ENCODE assay signal across 8 mouse cellular contexts in genomic region chr10:24754251-24754835, GRCm38 (mm10). TPM values are rescaled to one million over a fixed set of nuclear protein-coding genes. Genes with fewer than 3 reads are reported as not detected.
A peak's percentile ranks its signal among the peaks of the same experiment; 100 is the strongest.
DNase-seq lines count a peak whose midpoint lies in the region; ATAC-seq and TF ChIP-seq lines count a peak whose summit lies in the region.

No protein-coding gene starts in this region.

- no peaks in the 10 kb centered on the region; the same call in 1 of the 2 replicates for H3K4me1 ChIP-seq in heart, embryonic 15.5 days (replicated peaks)
- H3K4me1 ChIP-seq in MEL (ENCODE audit: control insufficient read depth in 1 of 2, insufficient read depth in 2 of 2, low read length in 2 of 2), result peaks cover 13 to 25% of the 10 kb centered on the region in 2 experiments
- H3K4me1 ChIP-seq in hindbrain, embryonic 10.5 days (replicated peaks), result peaks cover 16% of the 10 kb centered on the region; the same call in 1 of the 2 replicates
- H3K4me1 ChIP-seq in lung, embryonic 16.5 days (replicated peaks; ENCODE audit: control insufficient read depth, insufficient read depth, low read length), result no peaks in the 10 kb centered on the region
- H3K4me1 ChIP-seq in stomach, postnatal 0 days (replicated peaks; ENCODE audit: control insufficient read depth, insufficient read depth), result no peaks in the 10 kb centered on the region

- no peak for TF ChIP-seq CTCF in MEL (IDR thresholded peaks at IDR 0.05 in 2 of 3, conservative IDR thresholded peaks at IDR 0.05 in 1 of 3; ENCODE audit: control insufficient read depth in 1 of 3, insufficient read depth in 1 of 3, low read depth in 2 of 3, low read length in 3 of 3, poor library complexity in 1 of 3, severe bottlenecking in 1 of 3)
- no peak for TF ChIP-seq CTCF in stomach, postnatal 0 days (IDR thresholded peaks at IDR 0.05; ENCODE audit: low read depth)

- no peaks in the 10 kb centered on the region for H3K9me3 ChIP-seq in heart, embryonic 15.5 days (replicated peaks)
- no peaks in the 10 kb centered on the region for H3K9me3 ChIP-seq in MEL (replicated peaks; ENCODE audit: insufficient read depth, low read length)
- no peaks in the 10 kb centered on the region for H3K9me3 ChIP-seq in hindbrain, embryonic 10.5 days
- H3K9me3 ChIP-seq in lung, embryonic 16.5 days (ENCODE audit: control insufficient read depth, low read length), result 0 out of 2 replicates have a peak, but pooled peaks cover 2% of the 10 kb centered on the region
- H3K9me3 ChIP-seq in stomach, postnatal 0 days (ENCODE audit: control insufficient read depth, low read length), result no peaks in the 10 kb centered on the region

- no peak for DNase-seq in heart, postnatal 36 days
- peak; percentile 73 for DNase-seq in MEL (ENCODE audit: low read depth, low spot score)
- no peak for DNase-seq in hindbrain, embryonic 10.5 days (ENCODE audit: low spot score)
- peak; percentile 48 for DNase-seq in stomach, postnatal 0 days (ENCODE audit: low spot score)
- DNase-seq in layer of hippocampus, postnatal 10 days (ENCODE audit: low spot score in 2 of 2), result no peak
- no peak for DNase-seq in cerebellum, postnatal 4 days (ENCODE audit: low spot score in 2 of 2)

- peak in 1 of 2 experiments; percentile 42; a peak in 1 of 4 replicates for TF ChIP-seq POLR2A in MEL (IDR thresholded peaks at IDR 0.05; ENCODE audit: control insufficient read depth in 1 of 2, insufficient read depth in 1 of 2, low read depth in 1 of 2, low read length in 2 of 2, poor library complexity in 1 of 2)

- TF ChIP-seq RAD21 in MEL (IDR thresholded peaks at IDR 0.05; ENCODE audit: low read depth, low read length), result no peak

- peak overlapping the region; percentile 54 for H3K4me2 ChIP-seq in heart, embryonic 15.5 days
- H3K4me2 ChIP-seq in lung, embryonic 16.5 days (ENCODE audit: low read depth, low read length), result peak overlapping the region; percentile 34
- H3K4me2 ChIP-seq in stomach, postnatal 0 days (replicated peaks; ENCODE audit: low read depth), result peak overlapping the region; percentile 41

- H3K79me2 ChIP-seq in MEL (ENCODE audit: control insufficient read depth, insufficient read depth, low read length, poor library complexity), result no peaks in the 10 kb centered on the region

- H3K4me3 ChIP-seq in heart, embryonic 15.5 days, result peak overlapping the region; percentile 45
- peak overlapping the region; percentile 90 to 93 for H3K4me3 ChIP-seq in MEL (ENCODE audit: control insufficient read depth in 1 of 2, insufficient read depth in 1 of 2, low read depth in 2 of 2, low read length in 2 of 2)
- peak overlapping the region; percentile 36 for H3K4me3 ChIP-seq in hindbrain, embryonic 10.5 days
- peak overlapping the region; percentile 50 for H3K4me3 ChIP-seq in lung, embryonic 16.5 days (ENCODE audit: low read length)
- H3K4me3 ChIP-seq in stomach, postnatal 0 days (ENCODE audit: low read depth, low read length), result peak overlapping the region; percentile 21

- no peak overlapping the region for H3K9ac ChIP-seq in heart, embryonic 15.5 days
- H3K9ac ChIP-seq in MEL (ENCODE audit: control insufficient read depth, low read depth, low read length, poor library complexity, severe bottlenecking), result peak overlapping the region; percentile 62
- H3K9ac ChIP-seq in lung, embryonic 16.5 days (ENCODE audit: low read length), result peak overlapping the region; percentile 57
- 0 out of 2 replicates have a peak overlapping the region, but pooled peaks have one; percentile 8 for H3K9ac ChIP-seq in stomach, postnatal 0 days (ENCODE audit: low read length)

- WGBS in heart, embryonic 15.5 days, result 35% methylated on average over 11 of the region's 11 CpGs
- 54% methylated on average over 11 of the region's 11 CpGs for whole genome bisulfite sequencing in hindbrain, embryonic 10.5 days
- 35% methylated on average over 11 of the region's 11 CpGs for WGBS in lung, embryonic 16.5 days
- WGBS in stomach, postnatal 0 days, result 31% methylated on average over 11 of the region's 11 CpGs

- no peak for ATAC-seq in heart, embryonic 15.5 days (replicated peaks; ENCODE audit: insufficient number of reproducible peaks, insufficient read depth, low FRiP score, low read depth)
- peak; percentile 49; the same call in 1 of the 2 replicates for ATAC-seq in lung, embryonic 16.5 days (ENCODE audit: low read depth)
- ATAC-seq in stomach, postnatal 0 days (ENCODE audit: low FRiP score, low TSS enrichment), result peak; percentile 89

- H3K36me3 ChIP-seq in heart, embryonic 15.5 days, result no peaks in the 10 kb centered on the region
- H3K36me3 ChIP-seq in MEL (ENCODE audit: control insufficient read depth in 1 of 2, insufficient read depth in 2 of 2, low read length in 2 of 2), result peaks cover 0 to 28% of the 10 kb centered on the region in 2 experiments; a peak in 2 of 4 replicates
- H3K36me3 ChIP-seq in hindbrain, embryonic 10.5 days, result no peaks in the 10 kb centered on the region
- no peaks in the 10 kb centered on the region for H3K36me3 ChIP-seq in lung, embryonic 16.5 days (ENCODE audit: control insufficient read depth, insufficient read depth, low read length)
- H3K36me3 ChIP-seq in stomach, postnatal 0 days (ENCODE audit: control insufficient read depth, insufficient read depth, low read length), result no peaks in the 10 kb centered on the region

- no peaks in the 10 kb centered on the region for H3K27me3 ChIP-seq in heart, embryonic 15.5 days
- no peaks in the 10 kb centered on the region for H3K27me3 ChIP-seq in MEL (ENCODE audit: control insufficient read depth in 1 of 2, insufficient read depth in 2 of 2, low read length in 2 of 2)
- H3K27me3 ChIP-seq in hindbrain, embryonic 10.5 days (ENCODE audit: insufficient read depth, poor library complexity, severe bottlenecking), result no peaks in the 10 kb centered on the region; the same call in 1 of the 2 replicates
- no peaks in the 10 kb centered on the region for H3K27me3 ChIP-seq in lung, embryonic 16.5 days (ENCODE audit: control insufficient read depth, insufficient read depth, low read depth, low read length)
- no peaks in the 10 kb centered on the region for H3K27me3 ChIP-seq in stomach, postnatal 0 days (ENCODE audit: control insufficient read depth, insufficient read depth, low read length)

- H3K27ac ChIP-seq in heart, embryonic 15.5 days, result no peak overlapping the region
- H3K27ac ChIP-seq in MEL (ENCODE audit: control insufficient read depth, low read depth, low read length), result peak overlapping the region; percentile 67
- H3K27ac ChIP-seq in hindbrain, embryonic 10.5 days, result peak overlapping the region; percentile 62
- H3K27ac ChIP-seq in lung, embryonic 16.5 days (ENCODE audit: low read length), result 0 out of 2 replicates have a peak overlapping the region, but pooled peaks have one; percentile 6
- H3K27ac ChIP-seq in stomach, postnatal 0 days (replicated peaks), result peak overlapping the region; percentile 56

- peak; percentile 39 to 77; a peak in 2 of 4 replicates for TF ChIP-seq EP300 in MEL (IDR thresholded peaks at IDR 0.05; ENCODE audit: low read depth in 1 of 2, low read length in 2 of 2)
- TF ChIP-seq EP300 in stomach, postnatal 0 days (optimal IDR thresholded peaks at IDR 0.05), result no peak

- intact Hi-C loops in heart, postnatal 36 days (cut with DNase I), result no loop called here

TF ChIP-seq in MEL, 35 proteins besides CTCF, POLR2A, EP300 and RAD21 (continues in another document):
- peak; percentile 24; the same call in 1 of the 2 replicates for TF ChIP-seq GATA1 (IDR thresholded peaks at IDR 0.05; ENCODE audit: low read depth, low read length)
- no peak for TF ChIP-seq ZNF384 (IDR thresholded peaks at IDR 0.05; ENCODE audit: low read depth, low read length)
- TF ChIP-seq POLR2AphosphoS5 (IDR thresholded peaks at IDR 0.05; ENCODE audit: borderline replicate concordance, low read depth, low read length), result no peak
- TF ChIP-seq SMC3 (IDR thresholded peaks at IDR 0.05; ENCODE audit: low read depth, low read length), result no peak
- no peak for TF ChIP-seq MEF2A (IDR thresholded peaks at IDR 0.05; ENCODE audit: extremely low read depth, insufficient replicate concordance, low read depth, low read length, poor library complexity, severe bottlenecking)
- TF ChIP-seq USF2 (IDR thresholded peaks at IDR 0.05; ENCODE audit: borderline replicate concordance in 1 of 2, insufficient read depth in 1 of 2, low read depth in 1 of 2, low read length in 2 of 2), result no peak
- no peak for TF ChIP-seq NRF1 (IDR thresholded peaks at IDR 0.05; ENCODE audit: insufficient read depth, low read depth, low read length, poor library complexity, severe bottlenecking)
- TF ChIP-seq UBTF (IDR thresholded peaks at IDR 0.05; ENCODE audit: borderline replicate concordance, insufficient read depth, low read depth, low read length), result no peak
- TF ChIP-seq BHLHE40 (IDR thresholded peaks at IDR 0.05; ENCODE audit: borderline replicate concordance, low read depth, low read length), result no peak
- TF ChIP-seq TBP (IDR thresholded peaks at IDR 0.05; ENCODE audit: low read depth, low read length), result 0 out of 2 replicates have a peak, but pooled peaks have one; percentile 26
- no peak; the same call in 1 of the 2 replicates for TF ChIP-seq MAX (IDR thresholded peaks at IDR 0.05; ENCODE audit: low read length)
- TF ChIP-seq SIN3A (IDR thresholded peaks at IDR 0.05; ENCODE audit: low read length), result peak; percentile 19
- TF ChIP-seq TAL1 (IDR thresholded peaks at IDR 0.05; ENCODE audit: low read length), result no peak
- 0 out of 2 replicates have a peak, but pooled peaks have one; percentile 31 for TF ChIP-seq MYC (IDR thresholded peaks at IDR 0.05; ENCODE audit: low read depth, low read length)
- TF ChIP-seq MYB (IDR thresholded peaks at IDR 0.05; ENCODE audit: low read depth, low read length), result no peak; the same call in 1 of the 2 replicates
- TF ChIP-seq KAT2A (conservative IDR thresholded peaks at IDR 0.05; ENCODE audit: low read depth, low read length), result no peak
- no peak for TF ChIP-seq E2F4 (IDR thresholded peaks at IDR 0.05; ENCODE audit: borderline replicate concordance, low read depth, low read length)
- TF ChIP-seq JUND (IDR thresholded peaks at IDR 0.05; ENCODE audit: low read depth, low read length), result no peak
- no peak for TF ChIP-seq USF1 (IDR thresholded peaks at IDR 0.05; ENCODE audit: low read depth, low read length)
- no peak for TF ChIP-seq ZC3H11A (IDR thresholded peaks at IDR 0.05; ENCODE audit: low read depth, low read length)

RNA-seq across cellular contexts. Expression of gene Enpp1, which starts 42.4 kb away (rescaled TPM):
- 3.9 and 5.1 TPM in 2 replicates for polyA plus RNA-seq in heart, embryonic 15.5 days (2015; fragmentation: Nextera tagmentation; extraction: Ambion mirVana)
- 1 to 10 TPM; 5.2 TPM for total RNA-seq in heart, postnatal 36 days (2021)
- 0.07 and 0.12 TPM in 2 replicates for total RNA-seq in MEL (2012; rRNA removed)
- polyA plus RNA-seq in MEL (2012; ENCODE audit: insufficient read depth in 1 of 2, insufficient read length in 2 of 2, low read depth in 1 of 2, low replicate concordance in 2 of 2, missing spikeins in 1 of 2), result under 1 TPM in 1 of 2 experiments, not detected in 1; 0.15 TPM
- polyA plus RNA-seq in hindbrain, embryonic 10.5 days (2016; fragmentation: Nextera tagmentation; extraction: Ambion mirVana), result 0.44 and 0.52 TPM in 2 replicates
- 2.1 and 2.9 TPM in 2 replicates for polyA plus RNA-seq in lung, embryonic 16.5 days (2015; fragmentation: Nextera tagmentation; extraction: Ambion mirVana)
- polyA plus RNA-seq in stomach, postnatal 0 days (2015; fragmentation: Nextera tagmentation; extraction: Ambion mirVana), result 4.5 and 4.8 TPM in 2 replicates
- total RNA-seq in layer of hippocampus, postnatal 10 days (2021), result 1 to 10 TPM; 3.8 to 4.2 TPM

Comparison
In these comparisons a context has a peak if more than half of its experiments do, and no peak if none do; other contexts are left out.
1. H3K4me3 ChIP-seq: peak in every context shown above with its lines; median percentile 92 in MEL; 50 in lung, embryonic 16.5 days; 45 in heart, embryonic 15.5 days; 36 in hindbrain, embryonic 10.5 days; 21 in stomach, postnatal 0 days.
2. DNase-seq: peak in MEL (single experiment) and stomach, postnatal 0 days (single experiment); none in heart, postnatal 36 days (0 of 2), hindbrain, embryonic 10.5 days (single experiment), layer of hippocampus, postnatal 10 days (0 of 2) and cerebellum, postnatal 4 days (0 of 2).
3. Peak in every context shown above with its lines, with median percentiles within 50 percentile points of each other: H3K4me2 ChIP-seq.